Mouse (Mus musculus) Muller cell, postnatal 12 days (primary cell): Measurements from ENCODE around the gene Setd4.

Source experiments
- DNase-seq: peaks from one replicate; pipeline ENCODE4 v3.0.0-alpha.2; 2015; ENCODE audit errors: inconsistent ontology term

Setd4 gene

DNA sequence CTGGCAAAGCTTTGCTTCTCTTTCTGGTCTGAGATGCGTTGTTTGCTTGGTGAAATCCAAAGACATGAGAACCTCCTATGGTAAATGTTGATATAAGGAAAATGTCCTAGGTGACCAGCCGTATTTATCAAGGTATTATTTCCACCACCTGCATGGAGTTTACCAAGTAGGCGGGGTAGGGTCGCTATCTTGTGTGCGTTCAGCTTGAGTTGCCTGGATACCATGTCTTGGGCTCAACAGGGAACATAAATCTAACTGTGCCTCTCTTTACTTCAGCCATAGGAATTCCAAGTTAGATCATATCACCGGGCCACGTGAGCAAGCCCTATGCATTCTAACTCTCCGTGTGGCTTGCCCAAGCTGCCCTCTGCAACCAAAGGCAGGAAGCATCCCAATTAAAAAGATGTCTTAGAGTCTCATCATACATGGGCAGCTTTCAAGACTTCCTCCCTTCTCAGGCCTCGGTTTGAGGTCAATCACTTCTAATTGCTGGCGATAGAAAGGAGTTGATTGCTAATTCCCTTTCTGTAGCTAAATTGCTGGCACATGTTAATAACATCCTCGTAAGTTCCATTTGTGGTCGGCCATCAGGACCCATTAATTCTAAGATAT lies 57.4 kb downstream of the Setd4 start:
- peak; percentile 41 for DNase-seq

DNA sequence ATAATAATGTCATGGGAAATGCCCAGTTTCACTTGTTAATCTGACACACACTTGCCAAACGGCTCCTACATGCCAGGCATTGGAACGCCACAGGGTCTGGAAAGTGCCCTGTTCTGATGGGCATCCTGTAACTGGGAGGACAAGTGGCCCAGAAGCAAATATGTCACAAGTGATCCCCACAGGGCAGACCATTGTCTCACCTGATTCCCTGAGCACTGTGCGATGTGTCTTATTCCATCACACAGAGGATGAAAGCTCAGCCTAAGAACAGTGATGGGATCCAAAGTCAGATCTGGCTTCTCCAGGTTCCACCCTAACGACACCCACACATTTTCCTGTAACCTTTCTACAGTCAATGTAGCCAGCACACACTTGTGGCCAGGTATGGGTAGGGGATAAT lies 58.9 kb downstream of the Setd4 start:
- no peak for DNase-seq

DNA sequence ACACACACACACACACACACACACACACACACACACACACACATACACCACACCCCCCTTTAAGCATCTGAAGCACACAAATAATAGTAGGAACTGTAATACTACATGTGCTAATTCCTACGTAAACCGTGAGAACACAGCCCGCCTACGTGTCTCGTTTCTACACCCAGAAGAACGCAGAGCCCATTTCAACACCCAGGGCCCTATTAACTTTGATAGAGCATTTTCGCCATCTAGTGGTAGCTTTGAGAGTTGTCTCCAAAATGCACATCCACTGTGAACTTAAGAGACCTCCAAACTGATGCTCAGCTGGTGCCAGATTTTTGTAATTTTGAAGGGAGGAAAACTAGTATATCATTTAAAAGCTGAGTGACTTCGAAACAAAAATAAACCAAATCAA lies 60.2 kb downstream of the Setd4 start:
- DNase-seq: peak; percentile 71

DNA sequence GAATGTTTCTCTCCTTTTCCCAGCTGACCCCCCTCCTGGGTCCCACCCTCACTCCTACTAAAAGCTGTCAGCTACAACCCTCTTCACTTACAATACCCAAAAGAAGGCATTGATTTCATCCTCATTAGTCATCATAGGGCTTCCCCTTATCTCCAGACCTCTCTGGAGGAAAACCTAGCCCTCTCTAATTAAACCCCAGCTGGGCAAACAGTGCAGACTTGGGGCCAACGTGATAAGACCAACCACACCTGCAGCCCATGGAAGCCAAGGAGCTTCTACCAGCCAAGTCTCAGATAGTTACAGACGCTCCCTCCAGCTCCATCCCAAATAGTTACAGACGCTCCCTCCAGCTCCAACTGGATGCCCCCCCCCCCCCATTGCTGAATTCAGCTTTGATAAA lies 64.0 kb downstream of the Setd4 start:
- DNase-seq: no peak

DNA sequence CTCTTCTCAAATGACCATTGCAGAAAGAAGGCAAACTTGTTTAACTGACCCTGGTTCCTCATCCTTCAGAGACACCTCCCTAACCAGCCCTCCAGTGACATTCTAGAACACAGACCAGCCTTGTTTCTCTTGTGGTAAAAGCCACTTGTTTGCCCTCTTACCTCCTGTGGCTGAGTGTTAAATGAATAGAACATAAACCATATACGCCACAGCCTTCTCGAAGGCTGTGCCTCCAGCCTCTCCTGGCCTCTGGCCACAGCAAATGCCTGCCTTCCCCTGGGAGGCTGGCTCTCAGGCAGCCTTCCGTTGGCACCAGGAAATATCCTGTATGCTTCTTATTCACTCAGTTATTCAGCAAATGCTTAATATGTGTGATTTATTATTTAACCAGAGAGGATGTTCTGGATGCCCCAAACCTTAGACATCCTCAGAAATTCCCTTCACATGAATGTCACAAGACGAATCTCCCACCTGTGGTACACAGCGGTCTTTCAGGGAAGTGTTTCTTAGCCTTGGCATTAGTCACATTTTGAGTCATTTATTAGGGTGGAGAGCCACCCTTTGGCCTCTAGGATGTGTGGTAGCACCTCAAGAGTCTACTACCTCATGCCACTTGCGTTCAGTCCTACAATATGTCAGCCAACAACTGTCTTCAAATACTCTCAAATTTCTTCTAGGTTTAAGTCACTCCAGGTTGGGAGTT lies 68.6 kb downstream of the Setd4 start:
- no peak for DNase-seq
